Mouse (Mus musculus) G1E (cell line): ENCODE data around the gene Hmgcr. TPM values are rescaled to one million over a fixed set of nuclear protein-coding genes. Genes with fewer than 3 reads are reported as not detected.

Source experiments
- ATAC-seq: 2 replicates; pipeline ENCODE4 v1.8.0; 2016; ENCODE audit warnings: mild to moderate bottlenecking; ENCODE audit not compliant: insufficient number of reproducible peaks, poor library complexity, low FRiP score, severe bottlenecking; ENCODE audit errors: extremely low read depth
- DNase-seq: peaks from one replicate; pipeline ENCODE4 v3.0.0; 2012; ENCODE audit warnings: low spot score
- H3K27me3 ChIP-seq: 2 replicates; pipeline ENCODE4 v1.6.1; 2012; ENCODE audit warnings: mild to moderate bottlenecking, low read length, inconsistent platforms; ENCODE audit not compliant: insufficient read depth
- H3K36me3 ChIP-seq: replicated peaks from 2 replicates; pipeline ENCODE3; 2012; ENCODE audit warnings: mild to moderate bottlenecking, inconsistent platforms
- H3K4me1 ChIP-seq: 2 replicates; pipeline ENCODE4 v1.6.1; 2012; ENCODE audit warnings: low read depth, low read length, inconsistent platforms, mixed read lengths; ENCODE audit not compliant: insufficient read depth
- H3K4me3 ChIP-seq: 2 replicates; pipeline ENCODE4 v1.5.1; 2012; ENCODE audit warnings: low read depth, mild to moderate bottlenecking, inconsistent platforms, low read length, moderate library complexity, mixed read lengths
- H3K9me3 ChIP-seq: replicated peaks from 2 replicates; pipeline ENCODE4 v1.6.1; 2012; ENCODE audit warnings: inconsistent platforms
- CTCF ChIP-seq: IDR thresholded peaks from 2 replicates; pipeline ENCODE4 v1.5.1; 2012; ENCODE audit warnings: low read depth, low read length, inconsistent platforms, mixed read lengths
- GATA1 ChIP-seq: IDR thresholded peaks from 2 replicates; pipeline ENCODE4 v1.6.1; 2012; ENCODE audit warnings: borderline replicate concordance, low read length, inconsistent platforms, mixed read lengths
- GATA2 ChIP-seq: IDR thresholded peaks from 2 replicates; pipeline ENCODE4 v1.6.1; 2012; ENCODE audit warnings: low read depth, low read length, inconsistent platforms, borderline replicate concordance
- POLR2AphosphoS5 ChIP-seq: IDR thresholded peaks from 2 replicates; pipeline ENCODE4 v1.6.1; 2012; ENCODE audit warnings: low read depth, low read length, inconsistent platforms; ENCODE audit not compliant: insufficient replicate concordance
- TAL1 ChIP-seq: conservative IDR thresholded peaks from 2 replicates; pipeline ENCODE4 v1.6.1; 2012; ENCODE audit warnings: low read depth, low read length, inconsistent platforms, mixed read lengths
- polyA plus RNA-seq: library from polyadenylated mRNA; stranded (reverse); fragments of >175 nt; gene quantifications from 2 replicates; pipeline ENCODE4 v1.2.3, GENCODE M21; 2012
- total RNA-seq, 2 experiments: library from RNA; stranded (forward) in 1 of 2; stranded (reverse) in 1 of 2; fragments of 200-1000 nt in 1 of 2; fragments of >200 nt in 1 of 2; fragmentation: Nextera tagmentation in 1 of 2; gene quantifications; 2 replicates each; pipeline ENCODE4 v1.2.3; 2014 to 2017

The Hmgcr gene
- total and polyA plus RNA-seq, 3 experiments: 18.5 to 329 (median 206) TPM

DNA sequence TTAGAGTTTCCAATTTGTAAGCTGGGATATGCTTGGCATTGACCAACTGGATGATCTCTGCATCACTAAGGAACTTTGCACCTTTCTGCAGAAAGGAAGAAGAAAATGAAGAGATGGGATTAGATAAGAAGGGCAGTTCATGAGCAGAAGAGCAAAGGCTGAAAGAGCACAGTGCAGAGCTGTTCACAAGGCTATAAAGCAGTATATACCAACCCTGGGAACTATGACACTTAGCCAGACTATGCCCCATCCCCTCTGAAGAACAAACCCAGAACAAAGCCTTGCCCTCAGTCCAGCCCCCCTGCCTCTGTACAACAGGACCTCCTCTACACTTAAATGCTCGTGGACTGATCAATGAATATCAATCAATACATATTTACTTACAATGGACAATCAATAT lies 14.1 kb downstream of the Hmgcr start:
- peaks cover 60% of the 10 kb centered on the region for H3K4me1 ChIP-seq
- no peaks in the 10 kb centered on the region for H3K27me3 ChIP-seq
- ATAC-seq: no peak
- H3K9me3 ChIP-seq: no peaks in the 10 kb centered on the region
- H3K4me3 ChIP-seq: no peak overlapping the region
- no peak for DNase-seq
- peaks cover 97% of the 10 kb centered on the region for H3K36me3 ChIP-seq
- no peak for TF ChIP-seq CTCF
- TF ChIP-seq GATA1: no peak
- no peak for TF ChIP-seq TAL1
- TF ChIP-seq POLR2AphosphoS5: no peak
- no peak for TF ChIP-seq GATA2

DNA sequence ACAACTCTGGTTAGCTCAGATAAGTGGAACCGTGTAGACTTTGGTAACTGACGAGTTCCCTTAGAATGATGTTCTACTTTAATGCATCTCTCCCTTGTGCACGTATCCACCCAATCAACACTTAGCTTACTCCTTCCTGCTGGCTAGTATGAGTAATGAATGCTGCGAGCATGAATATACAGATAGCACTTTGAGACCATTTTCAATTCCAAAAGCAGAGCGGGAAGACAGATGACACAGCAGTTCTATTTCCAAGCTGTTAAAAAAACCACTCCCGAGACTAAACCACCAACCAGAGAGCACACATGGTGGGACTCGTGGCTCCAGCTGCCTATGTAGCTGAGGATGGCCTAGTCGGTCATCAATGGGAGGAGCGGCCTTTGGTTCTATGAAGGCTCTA lies 17.7 kb downstream of the Hmgcr start:
- TF ChIP-seq POLR2AphosphoS5: no peak
- no peak for TF ChIP-seq GATA2
- TF ChIP-seq TAL1: no peak
- no peak for TF ChIP-seq GATA1
- no peak for TF ChIP-seq CTCF
- Histone ChIP-seq H3K4me3 (no peak overlapping the region), H3K9me3 (no peaks in the 10 kb centered on the region), H3K4me1 (peaks cover 36% of the 10 kb centered on the region), H3K36me3 (peaks cover 98% of the 10 kb centered on the region), H3K27me3 (no peaks in the 10 kb centered on the region)
- DNase-seq (no peak), ATAC-seq (no peak)

DNA sequence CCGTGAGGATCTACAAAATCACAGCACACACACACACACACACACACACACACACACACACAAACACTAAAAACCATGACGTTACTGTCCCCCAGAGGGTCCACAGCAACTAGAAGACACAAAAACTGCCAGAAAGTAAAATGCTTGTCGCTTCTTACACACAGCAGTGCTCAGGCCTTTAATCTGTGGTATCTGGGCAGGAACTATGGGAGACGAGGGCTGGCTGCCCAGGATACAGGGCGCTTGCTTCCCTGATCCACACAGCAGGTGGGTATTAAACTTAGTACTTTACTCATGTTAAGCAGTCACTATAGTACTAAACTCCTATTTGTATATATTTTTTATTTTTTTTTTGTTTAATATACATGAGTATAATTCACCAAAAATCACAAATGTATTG lies 24.9 kb downstream of the Hmgcr start:
- H3K36me3 ChIP-seq: peaks cover 39% of the 10 kb centered on the region
- no peak for TF ChIP-seq CTCF
- TF ChIP-seq GATA2: no peak
- no peak for TF ChIP-seq GATA1
- no peak for TF ChIP-seq POLR2AphosphoS5
- TF ChIP-seq TAL1: no peak
- peaks cover 4% of the 10 kb centered on the region for H3K4me1 ChIP-seq
- ATAC-seq (no peak), DNase-seq (no peak)
- no peaks in the 10 kb centered on the region for H3K27me3 ChIP-seq
- H3K4me3 ChIP-seq: no peak overlapping the region
- no peaks in the 10 kb centered on the region for H3K9me3 ChIP-seq

DNA sequence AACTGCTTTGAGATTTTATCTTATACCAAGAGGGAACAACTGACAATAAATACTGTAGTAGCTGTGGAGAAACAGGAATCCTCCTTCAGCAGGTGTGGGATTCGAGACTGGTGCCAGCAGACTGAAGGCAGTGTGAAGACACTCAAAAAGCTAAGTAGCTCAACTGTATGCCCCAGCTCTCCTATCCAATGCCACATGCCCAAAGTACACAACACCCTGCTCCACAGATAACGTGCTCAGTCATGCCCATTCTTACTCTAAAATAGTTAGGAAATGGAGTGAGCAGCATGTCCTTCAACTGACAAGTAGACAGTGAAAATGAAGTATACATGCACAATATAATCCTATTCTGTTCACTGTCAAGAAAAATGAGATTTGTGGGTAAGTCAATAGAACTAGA lies 26.6 kb downstream of the Hmgcr start:
- Histone ChIP-seq H3K9me3 (no peaks in the 10 kb centered on the region), H3K27me3 (no peaks in the 10 kb centered on the region), H3K4me1 (peaks cover 2% of the 10 kb centered on the region; the same call in 1 of the 2 replicates), H3K36me3 (peaks cover 29% of the 10 kb centered on the region), H3K4me3 (no peak overlapping the region)
- DNase-seq (no peak), ATAC-seq (no peak)
- TF ChIP-seq POLR2AphosphoS5 (no peak), GATA1 (no peak), CTCF (no peak), GATA2 (no peak), TAL1 (no peak)

DNA sequence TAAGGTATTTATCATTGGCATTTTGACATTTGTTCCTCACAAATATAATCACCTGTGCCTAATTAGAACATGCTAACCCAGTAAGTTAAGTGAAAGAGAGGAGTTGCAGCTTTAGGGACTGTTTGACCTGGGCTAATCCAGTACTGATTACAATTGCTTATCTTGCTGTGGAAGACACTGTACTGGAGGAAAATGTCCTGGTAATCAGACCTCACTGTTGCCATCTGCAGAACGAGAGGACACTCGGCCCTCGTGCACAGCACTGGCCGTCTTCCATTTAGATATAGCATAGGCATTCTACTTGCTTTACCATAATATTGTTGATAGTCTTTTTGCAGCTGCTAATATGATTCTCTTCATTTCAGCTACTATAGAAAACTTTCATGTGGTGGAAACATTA lies 40.3 kb downstream of the Hmgcr start:
- Histone ChIP-seq H3K4me1 (no peaks in the 10 kb centered on the region), H3K36me3 (peaks cover 43% of the 10 kb centered on the region), H3K27me3 (no peaks in the 10 kb centered on the region), H3K4me3 (no peak overlapping the region), H3K9me3 (no peaks in the 10 kb centered on the region)
- ATAC-seq: no peak
- no peak for DNase-seq
- TF ChIP-seq CTCF (no peak), POLR2AphosphoS5 (no peak), GATA1 (no peak), TAL1 (no peak), GATA2 (no peak)

DNA sequence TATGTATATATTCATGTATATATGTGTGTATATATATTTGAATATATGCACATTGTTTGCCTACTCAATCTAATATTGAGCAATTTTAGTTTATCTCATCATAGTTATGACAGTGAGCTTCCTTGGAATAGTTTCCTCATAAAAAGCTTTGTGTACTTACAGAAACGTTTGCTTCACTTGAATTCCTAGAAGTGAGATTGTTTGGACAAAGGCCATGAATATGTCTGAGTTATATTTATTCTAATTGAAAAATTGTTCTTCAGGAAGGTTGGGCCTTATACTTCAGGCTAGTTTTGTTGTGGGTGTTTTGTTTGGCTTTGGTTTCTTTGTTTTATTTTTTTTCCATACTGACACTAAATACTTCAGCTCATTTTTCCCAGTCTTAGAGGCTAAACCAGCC lies 49.8 kb downstream of the Hmgcr start:
- ATAC-seq (no peak), DNase-seq (no peak)
- H3K27me3 ChIP-seq: no peaks in the 10 kb centered on the region
- H3K4me1 ChIP-seq: no peaks in the 10 kb centered on the region; the same call in 1 of the 2 replicates
- no peaks in the 10 kb centered on the region for H3K9me3 ChIP-seq
- H3K4me3 ChIP-seq: no peak overlapping the region
- peaks cover 39% of the 10 kb centered on the region for H3K36me3 ChIP-seq
- TF ChIP-seq CTCF (no peak), TAL1 (no peak), GATA2 (no peak), POLR2AphosphoS5 (no peak), GATA1 (no peak)

DNA sequence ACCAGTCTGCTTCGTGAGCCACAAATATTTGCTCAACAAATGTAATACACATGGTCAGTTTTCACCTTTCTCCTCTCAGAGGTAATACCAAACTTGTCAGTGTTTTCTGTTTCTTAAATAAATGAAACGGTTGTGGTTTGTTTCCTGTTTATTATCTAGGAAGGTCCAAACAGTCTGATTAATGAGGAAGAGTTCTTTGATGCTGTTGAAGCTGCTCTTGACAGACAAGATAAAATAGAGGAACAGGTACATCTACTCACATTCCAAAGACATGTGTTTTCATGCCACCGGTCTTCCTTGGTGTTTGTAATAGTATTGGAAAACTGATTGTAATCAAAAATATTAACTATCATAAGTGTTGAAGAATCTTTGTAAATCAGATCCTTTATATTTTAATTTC lies 56.1 kb downstream of the Hmgcr start:
- TF ChIP-seq GATA1 (no peak), CTCF (no peak), POLR2AphosphoS5 (no peak), GATA2 (no peak), TAL1 (no peak)
- no peaks in the 10 kb centered on the region for H3K9me3 ChIP-seq
- H3K4me1 ChIP-seq: no peaks in the 10 kb centered on the region
- DNase-seq (no peak), ATAC-seq (no peak)
- peaks cover 47% of the 10 kb centered on the region for H3K36me3 ChIP-seq
- H3K4me3 ChIP-seq: no peak overlapping the region
- no peaks in the 10 kb centered on the region for H3K27me3 ChIP-seq
